ENCODE assay signal across 8 mouse cellular contexts in the genomic region with DNA sequence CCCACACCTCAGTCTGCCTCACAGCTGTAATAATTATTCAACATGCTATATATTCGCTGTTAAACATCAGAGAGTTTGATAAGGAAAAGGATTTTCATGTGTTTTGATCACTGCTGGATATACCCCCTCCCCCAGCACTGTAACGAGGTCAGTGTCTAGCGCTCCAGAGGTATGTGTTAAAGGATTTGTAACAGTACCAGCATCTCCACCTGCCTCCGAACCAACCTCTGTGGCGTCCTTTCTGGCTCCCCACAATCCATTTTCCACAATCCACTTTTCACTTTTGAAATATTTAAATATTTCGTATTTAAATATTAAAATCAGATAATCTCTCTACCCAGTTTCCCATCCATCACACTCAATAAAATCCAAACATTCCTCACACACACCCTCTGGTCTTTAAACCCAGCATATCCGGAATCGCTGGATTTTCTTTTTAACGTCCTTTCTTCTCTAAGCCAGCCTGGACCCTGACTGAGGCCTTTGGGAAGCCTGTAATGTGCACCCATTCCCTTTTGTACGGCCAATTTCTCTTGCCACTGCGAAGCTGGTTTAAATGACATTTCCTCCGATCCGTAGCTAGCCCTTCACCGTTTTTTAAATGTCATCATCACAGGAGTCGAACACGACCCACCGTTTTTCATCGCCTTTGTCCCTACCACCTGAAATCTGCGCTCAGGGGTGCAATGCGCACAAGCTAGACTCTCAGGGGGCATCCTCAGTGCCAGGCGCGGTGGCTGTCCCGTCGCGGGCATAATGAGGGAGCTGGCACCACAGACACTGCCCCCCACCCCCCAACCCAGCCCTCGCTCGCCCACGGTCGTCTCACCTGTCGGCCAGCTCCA. TPM values are rescaled to one million over a fixed set of nuclear protein-coding genes. Genes with fewer than 3 reads are reported as not detected.
A peak's percentile ranks its signal among the peaks of the same experiment; 100 is the strongest.
DNase-seq lines count a peak whose midpoint lies in the region; ATAC-seq lines count a peak whose summit lies in the region.

No protein-coding gene starts in this region.

- peak overlapping the region; percentile 76 for H3K4me2 ChIP-seq in hindbrain, embryonic 15.5 days
- H3K4me2 ChIP-seq in midbrain, embryonic 14.5 days (ENCODE audit: low read length), result peak overlapping the region; percentile 71

- H3K4me1 ChIP-seq in hindbrain, embryonic 15.5 days (replicated peaks), result peaks cover 27% of the 10 kb centered on the region
- H3K4me1 ChIP-seq in midbrain, embryonic 14.5 days (ENCODE audit: control insufficient read depth, insufficient read depth, low read length), result peaks cover 20% of the 10 kb centered on the region

- H3K27ac ChIP-seq in hindbrain, embryonic 15.5 days (replicated peaks), result peak overlapping the region; percentile 92
- peak overlapping the region; percentile 89 for H3K27ac ChIP-seq in midbrain, embryonic 14.5 days (replicated peaks; ENCODE audit: low read depth, low read length)

- 3% methylated on average over 30 of the region's 30 CpGs for WGBS in hindbrain, embryonic 15.5 days
- WGBS in midbrain, embryonic 14.5 days, result 3% methylated on average over 30 of the region's 30 CpGs

- no peaks in the 10 kb centered on the region for H3K9me3 ChIP-seq in hindbrain, embryonic 15.5 days
- H3K9me3 ChIP-seq in midbrain, embryonic 14.5 days (ENCODE audit: control insufficient read depth, low read length), result no peaks in the 10 kb centered on the region

- peak; percentile 29; the same call in 1 of the 2 replicates for ATAC-seq in hindbrain, embryonic 15.5 days (ENCODE audit: low FRiP score, low read depth)
- no peak for ATAC-seq in midbrain, embryonic 14.5 days (ENCODE audit: low FRiP score, low TSS enrichment)

- H3K4me3 ChIP-seq in hindbrain, embryonic 15.5 days, result peak overlapping the region; percentile 88
- H3K4me3 ChIP-seq in midbrain, embryonic 14.5 days (replicated peaks; ENCODE audit: low read depth, low read length), result peak overlapping the region; percentile 96

- H3K36me3 ChIP-seq in hindbrain, embryonic 15.5 days, result peaks cover 11% of the 10 kb centered on the region
- peaks cover 15% of the 10 kb centered on the region for H3K36me3 ChIP-seq in midbrain, embryonic 14.5 days (ENCODE audit: control insufficient read depth, insufficient read depth, low read length)

- DNase-seq in gastrocnemius, postnatal 25 days, result peak; percentile 9
- no peak for DNase-seq in gastrocnemius, adult 8-10 months (ENCODE audit: low spot score in 2 of 2)
- peak; percentile 19 for DNase-seq in 3T3-L1 (ENCODE audit: low read depth, low spot score)
- DNase-seq in embryo, embryonic 11.5 days (ENCODE audit: low read depth, low spot score), result peak; percentile 1
- peak; percentile 54 for DNase-seq in midbrain, embryonic 14.5 days
- DNase-seq in spleen, postnatal 10 days (ENCODE audit: low spot score in 2 of 2), result no peak
- no peak for DNase-seq in left cerebral cortex, adult 8-10 months (ENCODE audit: low spot score in 2 of 2)

- peak overlapping the region; percentile 91 for H3K9ac ChIP-seq in hindbrain, embryonic 15.5 days
- H3K9ac ChIP-seq in midbrain, embryonic 14.5 days (replicated peaks; ENCODE audit: low read length), result peak overlapping the region; percentile 92

- no peaks in the 10 kb centered on the region for H3K27me3 ChIP-seq in hindbrain, embryonic 15.5 days
- no peaks in the 10 kb centered on the region for H3K27me3 ChIP-seq in midbrain, embryonic 14.5 days (ENCODE audit: control insufficient read depth, insufficient read depth, low read length)

RNA-seq across cellular contexts. Expression of gene Klhl11, which starts 1.0 kb away (rescaled TPM):
- 1 to 10 TPM; 3.8 to 3.9 TPM for total RNA-seq in gastrocnemius, postnatal 25 days (2021)
- 1 to 10 TPM; 2.6 to 4.1 (median 3.0) TPM for total RNA-seq in gastrocnemius, adult 8-10 months (2022)
- polyA plus RNA-seq in hindbrain, embryonic 15.5 days (2015; fragmentation: Nextera tagmentation; extraction: Ambion mirVana), result 9.8 and 11.1 TPM in 2 replicates
- polyA plus RNA-seq in midbrain, embryonic 14.5 days (2014; fragmentation: Nextera tagmentation; extraction: Ambion mirVana), result 17.6 and 18.8 TPM in 2 replicates
- 10 to 100 TPM; 94.8 to 99.9 (median 97.3) TPM for total RNA-seq in left cerebral cortex, adult 8-10 months (2022)

RNA-seq across cellular contexts. Expression of gene Klhl10, which starts 29.9 kb away (rescaled TPM):
- under 1 TPM; 0.43 to 0.49 TPM for total RNA-seq in gastrocnemius, postnatal 25 days (2021)
- under 1 TPM; 0.13 to 0.39 (median 0.33) TPM for total RNA-seq in gastrocnemius, adult 8-10 months (2022)
- 0.77 and 1.0 TPM in 2 replicates for polyA plus RNA-seq in hindbrain, embryonic 15.5 days (2015; fragmentation: Nextera tagmentation; extraction: Ambion mirVana)
- 0.55 and 0.82 TPM in 2 replicates for polyA plus RNA-seq in midbrain, embryonic 14.5 days (2014; fragmentation: Nextera tagmentation; extraction: Ambion mirVana)
- 1 to 10 TPM in 2 of 4 experiments, under 1 TPM in 2; 0.84 to 1.4 (median 1.0) TPM for total RNA-seq in left cerebral cortex, adult 8-10 months (2022)

RNA-seq across cellular contexts. Expression of gene Nt5c3b, which starts 30.0 kb away (rescaled TPM):
- 1 to 10 TPM; 8.2 to 8.5 TPM for total RNA-seq in gastrocnemius, postnatal 25 days (2021)
- 1 to 10 TPM; 6.2 to 8.4 (median 7.7) TPM for total RNA-seq in gastrocnemius, adult 8-10 months (2022)
- polyA plus RNA-seq in hindbrain, embryonic 15.5 days (2015; fragmentation: Nextera tagmentation; extraction: Ambion mirVana), result 112 and 114 TPM in 2 replicates
- polyA plus RNA-seq in midbrain, embryonic 14.5 days (2014; fragmentation: Nextera tagmentation; extraction: Ambion mirVana), result 84.9 and 100 TPM in 2 replicates
- 10 to 100 TPM; 46.9 to 52.6 (median 50.0) TPM for total RNA-seq in left cerebral cortex, adult 8-10 months (2022)

RNA-seq across cellular contexts. Expression of gene Fkbp10, which starts 56.1 kb away (rescaled TPM):
- total RNA-seq in gastrocnemius, postnatal 25 days (2021), result 1 to 10 TPM; 7.5 to 10.0 TPM
- total RNA-seq in gastrocnemius, adult 8-10 months (2022), result 1 to 10 TPM; 1.1 to 3.3 (median 2.9) TPM
- polyA plus RNA-seq in hindbrain, embryonic 15.5 days (2015; fragmentation: Nextera tagmentation; extraction: Ambion mirVana), result 26.6 and 27.1 TPM in 2 replicates
- 9.0 and 20.1 TPM in 2 replicates for polyA plus RNA-seq in midbrain, embryonic 14.5 days (2014; fragmentation: Nextera tagmentation; extraction: Ambion mirVana)
- 1 to 10 TPM; 5.2 to 8.3 (median 6.2) TPM for total RNA-seq in left cerebral cortex, adult 8-10 months (2022)

RNA-seq across cellular contexts. Expression of gene Acly, which starts 56.2 kb away (rescaled TPM):
- total RNA-seq in gastrocnemius, postnatal 25 days (2021), result 10 to 100 TPM; 10.6 to 20.3 TPM
- total RNA-seq in gastrocnemius, adult 8-10 months (2022), result 1 to 10 TPM; 6.9 to 8.5 (median 8.0) TPM
- 228 and 230 TPM in 2 replicates for polyA plus RNA-seq in hindbrain, embryonic 15.5 days (2015; fragmentation: Nextera tagmentation; extraction: Ambion mirVana)
- 161 and 219 TPM in 2 replicates for polyA plus RNA-seq in midbrain, embryonic 14.5 days (2014; fragmentation: Nextera tagmentation; extraction: Ambion mirVana)
- total RNA-seq in left cerebral cortex, adult 8-10 months (2022), result 100 to 1,000 TPM; 150 to 164 (median 156) TPM

Comparison
In these comparisons a context has a peak if more than half of its experiments do, and no peak if none do; other contexts are left out.
1. DNase-seq: peak in gastrocnemius, postnatal 25 days (single experiment), 3T3-L1 (single experiment), embryo, embryonic 11.5 days (single experiment) and midbrain, embryonic 14.5 days (single experiment); none in gastrocnemius, adult 8-10 months (0 of 2), spleen, postnatal 10 days (0 of 2) and left cerebral cortex, adult 8-10 months (0 of 2).
2. RNA of gene Klhl11, which starts 1.0 kb away (total RNA-seq): 94.8 to 99.9 TPM in left cerebral cortex, adult 8-10 months; 3.8 to 3.9 TPM in gastrocnemius, postnatal 25 days and 2.6 to 4.1 TPM in gastrocnemius, adult 8-10 months; every median in the first group is over 10 times any median in the second.
3. RNA of gene Nt5c3b, which starts 30.0 kb away (total RNA-seq): 46.9 to 52.6 TPM in left cerebral cortex, adult 8-10 months; 8.2 to 8.5 TPM in gastrocnemius, postnatal 25 days and 6.2 to 8.4 TPM in gastrocnemius, adult 8-10 months; every median in the first group is over 4 times any median in the second.